Mouse (Mus musculus): Measurements from ENCODE around the gene Gm12248. TPM values are rescaled to one million over a fixed set of nuclear protein-coding genes. Genes with fewer than 3 reads are reported as not detected.

Gm12248 gene
- not detected in 2 replicates for polyA plus RNA-seq (2012; rRNA removed)

DNA sequence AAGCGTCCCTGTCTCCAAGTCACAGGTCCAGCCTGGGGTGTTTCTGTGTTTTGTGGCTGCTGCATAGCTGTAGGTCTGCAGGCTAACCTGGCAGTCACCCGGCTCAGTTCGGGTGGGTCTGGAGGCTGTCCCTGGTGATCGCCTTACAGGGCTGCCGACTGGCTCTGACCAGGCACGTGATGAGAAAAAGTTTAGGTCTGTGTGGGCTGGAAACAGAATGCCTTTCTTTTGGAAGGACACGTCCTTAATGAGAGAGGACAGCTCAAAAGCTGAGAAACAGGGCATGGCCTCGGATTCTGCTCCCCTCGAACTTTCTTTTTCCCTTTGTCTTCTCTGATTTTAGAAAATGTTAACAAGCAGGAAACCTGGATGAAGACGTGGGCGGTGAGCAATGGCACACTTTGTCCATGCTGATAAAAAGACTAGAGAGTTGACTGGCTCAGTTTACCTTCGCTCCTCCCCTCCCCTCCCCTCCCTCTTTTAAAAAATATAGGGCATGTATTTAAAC, at the start of gene Gm12248:
Gene Gm12248, minus strand, starts transcription at position 114 of the 508 bp plus-strand sequence.

DNA sequence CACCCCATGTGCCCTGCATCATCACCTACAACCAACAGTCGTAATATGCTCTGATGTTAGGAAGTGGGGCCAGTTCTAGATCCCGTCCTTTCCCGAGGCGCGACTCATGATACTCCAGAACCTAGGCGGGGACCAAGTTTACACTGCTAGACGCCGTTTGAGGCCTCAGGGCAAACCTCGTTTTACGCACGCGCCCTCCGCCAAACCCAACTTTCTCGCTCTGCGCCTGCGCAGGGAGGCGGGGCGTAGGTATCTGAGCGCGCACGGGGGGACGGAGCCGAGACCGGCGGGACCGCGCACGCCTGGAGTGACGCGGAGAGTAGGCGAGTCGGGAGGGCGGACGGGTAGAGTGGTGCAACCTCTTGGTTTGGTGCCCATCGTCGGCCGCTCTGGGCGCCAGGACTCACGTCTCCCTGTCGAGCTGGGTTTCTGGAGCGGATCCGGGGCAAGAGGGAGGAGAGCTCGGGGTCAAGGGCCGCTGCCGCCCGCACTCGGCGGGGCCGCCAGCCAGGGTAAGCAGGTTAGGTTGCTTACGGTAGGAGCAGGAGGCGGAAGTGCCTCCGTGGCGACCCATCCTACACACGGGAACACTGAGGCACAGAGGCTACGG, 10.9 kb upstream of the Gm12248 start, which contains the start of gene Cnot8:
Gene Cnot8, plus strand, starts transcription at position 457 of the 610 bp plus-strand sequence.

Other genes starting within 250 kb of the Gm12248 start
- gene Larp1, start 84.1 kb downstream of the Gm12248 start, polyA plus RNA-seq (2012; rRNA removed) = 43.3 and 46.6 TPM in 2 replicates
- 112 TPM in 2 replicates for gene Cnot8, start 11.0 kb upstream of the Gm12248 start, polyA plus RNA-seq (2012; rRNA removed)
- gene Gemin5, start 75.4 kb upstream of the Gm12248 start, polyA plus RNA-seq (2012; rRNA removed) = 11.4 and 11.6 TPM in 2 replicates
- 67.6 and 75.1 TPM in 2 replicates for gene Mrpl22, start 78.5 kb upstream of the Gm12248 start, polyA plus RNA-seq (2012; rRNA removed)
- gene Igtp, start 106.4 kb upstream of the Gm12248 start, polyA plus RNA-seq (2012; rRNA removed) = 2.1 and 2.8 TPM in 2 replicates
- gene Irgm2, start 106.5 kb upstream of the Gm12248 start, polyA plus RNA-seq (2012; rRNA removed) = 1.6 and 2.5 TPM in 2 replicates
- 0.04 and 0.08 TPM in 2 replicates for gene 4930438A08Rik, start 181.7 kb upstream of the Gm12248 start, polyA plus RNA-seq (2012; rRNA removed)
- 67.7 and 68.3 TPM in 2 replicates for gene Zfp692, start 213.9 kb upstream of the Gm12248 start, polyA plus RNA-seq (2012; rRNA removed)
- 41.2 and 41.8 TPM in 2 replicates for gene Zfp672, start 237.2 kb upstream of the Gm12248 start, polyA plus RNA-seq (2012; rRNA removed)
- gene Sh3bp5l, start 237.6 kb upstream of the Gm12248 start, polyA plus RNA-seq (2012; rRNA removed) = 40.1 and 41.6 TPM in 2 replicates